Mouse (Mus musculus): ENCODE data around the gene Pold4.
"Not testable (repeated sequence)": the region's sequence is repeated elsewhere in the genome, so short reads cannot be mapped to it uniquely, and the experiment has no call there.

The Pold4 gene

GRCm38 (mm10) chr19:4227894-4228678 is 3.6 kb upstream of the Pold4 start:
- peak; percentile 93 for DNase-seq (ENCODE audit: low spot score)

- no peak for DNase-seq (ENCODE audit: low spot score)
Observed at GRCm38 (mm10) chr19:4228891-4229290, 2.8 kb upstream of the Pold4 start.

- DNase-seq (ENCODE audit: low spot score), result no peak
Observed at GRCm38 (mm10) chr19:4229451-4230076, 2.1 kb upstream of the Pold4 start.

- DNase-seq (ENCODE audit: low spot score), result no peak
Observed at GRCm38 (mm10) chr19:4230415-4230814, 1.3 kb upstream of the Pold4 start.

- no peak for DNase-seq (ENCODE audit: low spot score)
Observed at GRCm38 (mm10) chr19:4232186-4232572, 480 bp downstream of the Pold4 start.

DNA sequence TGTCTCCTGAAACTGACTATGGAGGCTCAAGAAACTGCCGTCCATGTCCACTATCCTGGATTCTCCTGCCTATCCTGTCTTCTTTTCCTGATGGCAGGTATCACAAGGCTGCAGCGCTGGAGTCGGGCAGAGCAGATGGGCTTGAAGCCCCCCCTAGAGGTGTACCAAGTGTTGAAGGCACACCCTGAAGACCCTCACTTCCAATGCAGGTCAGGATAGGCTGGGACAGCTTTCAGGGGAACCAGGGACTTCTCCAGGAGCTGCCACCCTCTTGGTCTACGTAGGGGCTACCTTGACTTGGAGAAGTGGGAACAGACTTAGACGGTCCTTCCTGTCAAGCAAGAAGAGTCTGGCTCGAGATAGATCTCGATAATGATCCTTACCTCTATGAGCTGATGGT is 952 bp downstream of the Pold4 start:
- no peak for DNase-seq (ENCODE audit: low spot score)

GRCm38 (mm10) chr19:4234548-4234947 is 2.8 kb downstream of the Pold4 start:
- no peak for DNase-seq (ENCODE audit: low spot score)

DNA sequence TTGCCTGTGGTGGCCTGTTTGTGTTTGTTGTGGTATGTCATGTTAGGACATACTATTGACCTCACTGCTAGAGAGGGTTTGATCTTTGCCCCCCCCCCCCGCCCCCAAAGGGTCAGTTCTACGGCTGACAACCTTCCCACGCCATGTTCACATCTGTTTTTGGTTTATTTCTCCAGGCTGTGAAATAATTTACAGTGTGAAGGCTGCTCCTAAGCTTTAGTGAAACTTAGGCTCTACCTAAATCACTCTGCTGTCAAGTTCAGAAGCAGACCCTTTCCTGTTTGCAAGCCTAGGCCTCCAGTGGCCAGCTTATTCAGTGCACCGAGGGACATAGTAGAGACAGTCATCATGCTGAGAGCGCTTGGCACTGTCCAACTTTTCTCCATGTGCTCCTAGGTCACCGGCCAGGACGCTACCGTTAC is 8.6 kb downstream of the Pold4 start:
- DNase-seq (ENCODE audit: low spot score), result peak; percentile 66

GRCm38 (mm10) chr19:4242416-4242815 is 10.7 kb downstream of the Pold4 start:
- DNase-seq (ENCODE audit: low spot score), result no peak

- no peak for DNase-seq (ENCODE audit: low spot score)
Observed at GRCm38 (mm10) chr19:4244775-4245174, 13.1 kb downstream of the Pold4 start.

DNA sequence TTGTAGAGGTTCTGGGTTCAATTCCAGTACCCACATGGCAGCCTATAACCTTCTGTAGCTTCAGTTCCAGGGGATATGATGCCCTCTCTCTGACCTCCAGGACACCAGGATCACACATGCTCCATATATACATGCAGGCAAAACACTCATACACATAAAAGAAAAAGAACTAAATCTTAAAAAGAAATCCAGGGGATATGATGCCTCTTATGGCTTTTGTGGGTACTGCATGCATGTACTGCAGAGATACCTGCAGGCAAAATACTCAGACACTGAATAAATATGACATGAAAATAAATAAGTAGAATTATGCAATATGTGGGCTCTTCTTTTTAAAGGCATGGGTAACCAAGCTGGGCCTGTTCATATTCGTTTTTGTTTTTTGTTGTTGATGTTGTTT is 15.3 kb downstream of the Pold4 start:
- DNase-seq (ENCODE audit: low spot score), result no peak

DNA sequence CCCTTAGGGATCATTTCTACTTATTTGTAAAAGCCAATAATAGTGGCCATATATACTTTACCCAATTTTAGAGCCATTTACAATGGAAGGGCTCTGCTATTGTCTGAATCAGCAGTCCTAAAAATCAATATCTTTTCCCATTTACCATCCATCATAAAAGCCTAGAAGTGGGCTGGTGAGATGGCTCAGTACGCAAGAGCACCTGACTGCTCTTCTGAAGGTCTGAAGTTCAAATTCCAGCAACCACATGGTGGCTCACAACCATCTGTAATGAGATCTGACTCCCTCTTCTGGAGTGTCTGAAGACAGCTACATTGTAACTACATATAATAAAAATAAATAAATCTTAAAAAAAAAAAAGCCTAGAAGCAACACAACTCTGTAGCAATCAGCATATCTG is 17.0 kb downstream of the Pold4 start:
- DNase-seq (ENCODE audit: low spot score), result not testable (repeated sequence)

- no peak for DNase-seq (ENCODE audit: low spot score)
Observed at GRCm38 (mm10) chr19:4254230-4254629, 22.5 kb downstream of the Pold4 start.

GRCm38 (mm10) chr19:4255583-4256162 is 24.0 kb downstream of the Pold4 start:
- DNase-seq (ENCODE audit: low spot score), result no peak

- DNase-seq (ENCODE audit: low spot score), result peak; percentile 100
Observed at GRCm38 (mm10) chr19:4257216-4257896, 25.7 kb downstream of the Pold4 start.

DNA sequence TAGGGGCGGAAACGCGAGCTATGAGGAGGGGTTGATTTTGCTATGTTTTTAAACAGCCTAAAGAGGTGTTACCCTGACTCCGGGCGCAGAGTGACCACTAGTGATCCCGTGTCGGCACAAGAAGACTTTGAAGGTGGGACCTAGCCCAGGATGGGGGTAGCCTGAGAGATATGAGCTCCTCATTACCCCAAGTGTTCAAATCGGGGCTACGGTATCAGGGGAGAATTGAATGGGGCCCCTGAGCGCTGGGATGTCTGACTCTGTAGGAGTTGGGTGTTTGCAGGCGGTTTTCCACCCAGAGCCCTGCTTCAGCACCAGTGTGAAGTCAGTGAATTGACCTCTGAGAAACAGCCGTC is 26.2 kb downstream of the Pold4 start:
- DNase-seq (ENCODE audit: low spot score), result no peak

DNA sequence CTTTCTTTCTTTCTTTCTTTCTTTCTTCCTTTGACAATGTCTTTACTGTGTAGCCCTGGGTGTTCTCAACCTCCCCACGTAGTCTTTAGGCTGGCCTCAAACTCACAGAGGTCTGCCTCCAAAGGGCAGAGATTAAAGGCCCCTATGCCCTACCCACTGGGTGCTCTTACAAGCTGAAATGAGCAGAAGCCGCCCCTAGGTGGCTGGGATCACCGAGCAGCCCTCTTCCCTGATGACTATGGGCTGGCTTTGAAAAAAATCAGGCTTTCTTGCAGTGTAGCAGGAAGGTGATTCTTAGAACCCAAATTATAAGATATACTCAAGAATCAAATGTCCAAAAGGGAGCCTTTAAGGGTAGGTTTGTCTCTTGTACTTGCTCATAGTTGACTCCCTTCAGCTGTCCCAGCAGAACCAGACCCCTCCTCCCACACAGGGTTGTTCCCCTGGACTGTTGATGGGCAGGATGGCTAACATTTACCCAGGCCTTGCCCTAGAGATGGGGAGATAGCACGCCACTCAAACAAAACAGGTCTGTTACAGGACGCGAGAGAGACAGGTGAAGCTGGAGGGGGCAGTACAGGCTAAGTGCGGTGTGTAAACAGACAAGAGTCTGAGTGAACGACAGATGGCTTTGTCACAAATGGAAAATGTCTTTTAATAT is 29.5 kb downstream of the Pold4 start:
- no peak for DNase-seq (ENCODE audit: low spot score)

DNA sequence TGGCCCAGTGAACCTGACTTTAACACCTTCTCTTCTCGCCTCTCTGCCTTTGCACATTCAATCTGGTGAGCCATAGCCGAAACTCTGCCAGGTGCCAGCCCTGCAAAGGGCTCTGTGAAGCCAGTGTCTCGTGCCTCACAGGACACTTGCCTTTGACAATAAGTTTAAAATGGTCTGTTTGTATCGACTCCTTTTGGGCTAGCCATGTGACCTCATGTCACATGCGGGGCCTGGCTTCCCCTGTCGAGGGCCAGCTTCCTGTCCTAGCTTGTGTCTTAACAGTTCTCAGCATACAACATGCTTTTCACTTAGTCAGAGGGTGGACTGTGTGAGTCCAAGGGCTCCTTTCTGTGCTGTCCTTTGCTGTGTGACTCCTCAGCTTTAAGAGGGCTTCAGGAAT is 31.1 kb downstream of the Pold4 start:
- DNase-seq (ENCODE audit: low spot score), result no peak

GRCm38 (mm10) chr19:4263702-4264101 is 32.0 kb downstream of the Pold4 start:
- no peak for DNase-seq (ENCODE audit: low spot score)

- DNase-seq (ENCODE audit: low spot score), result no peak
Observed at GRCm38 (mm10) chr19:4264171-4264780, 32.6 kb downstream of the Pold4 start.

GRCm38 (mm10) chr19:4265956-4266355 is 34.3 kb downstream of the Pold4 start:
- DNase-seq (ENCODE audit: low spot score), result no peak
